Mouse (Mus musculus) stomach, postnatal 0 days (tissue): ENCODE measurements at regions not wholly inside any gene's neighbourhood (a gene's known extent, or its start where the extent isn't known, plus 50 kb on each side); places are given as distances from the start of the nearest gene placed in this dataset.

Experiments
- ATAC-seq: fragments of 200-750 bp; cut with Nextera tagmentation; 2 replicates; pipeline ENCODE4 v1.8.0; 2017; ENCODE audit not compliant: low FRiP score, low TSS enrichment
- DNase-seq: peaks from one replicate; pipeline ENCODE4 v3.0.0-alpha.2; 2016; ENCODE audit warnings: low spot score
- H3K27ac ChIP-seq: fragments of 300-500 bp; sonication (generic); replicated peaks from 2 replicates; pipeline ENCODE4 v1.5.1; 2014; ENCODE audit warnings: mild to moderate bottlenecking, control low read depth
- H3K27me3 ChIP-seq: fragments of 300-500 bp; sonication (generic); 2 replicates; pipeline ENCODE4 v1.6.1; 2014; ENCODE audit warnings: low read length; ENCODE audit not compliant: control insufficient read depth, insufficient read depth
- H3K36me3 ChIP-seq: fragments of 300-500 bp; sonication (generic); 2 replicates; pipeline ENCODE4 v1.6.1; 2014; ENCODE audit warnings: low read length, mixed read lengths; ENCODE audit not compliant: control insufficient read depth, insufficient read depth
- H3K4me1 ChIP-seq: fragments of 300-500 bp; sonication (generic); replicated peaks from 2 replicates; pipeline ENCODE4 v1.6.1; 2014; ENCODE audit warnings: antibody characterized with exemption; ENCODE audit not compliant: control insufficient read depth, insufficient read depth
- H3K4me2 ChIP-seq: fragments of 300-500 bp; sonication (generic); replicated peaks from 2 replicates; pipeline ENCODE4 v1.6.1; 2014; ENCODE audit warnings: low read depth, mild to moderate bottlenecking, control low read depth, moderate library complexity
- H3K4me3 ChIP-seq: fragments of 300-500 bp; sonication (generic); 2 replicates; pipeline ENCODE4 v1.5.1; 2014; ENCODE audit warnings: low read depth, low read length, control low read depth
- H3K9ac ChIP-seq: fragments of 300-500 bp; sonication (generic); 2 replicates; pipeline ENCODE4 v1.6.1; 2014; ENCODE audit warnings: mild to moderate bottlenecking, low read length, control low read depth, mixed read lengths
- H3K9me3 ChIP-seq: fragments of 300-500 bp; sonication (generic); 2 replicates; pipeline ENCODE4 v1.6.1; 2016; ENCODE audit warnings: low read length; ENCODE audit not compliant: control insufficient read depth
- CTCF ChIP-seq: IDR thresholded peaks from 2 replicates; pipeline ENCODE4 v1.5.1; 2016; ENCODE audit warnings: antibody characterized with exemption, low read depth, mild to moderate bottlenecking, moderate library complexity
- EP300 ChIP-seq: optimal IDR thresholded peaks from 2 replicates; pipeline ENCODE3; 2016; ENCODE audit warnings: antibody characterized with exemption
- WGBS: fragments of 180-500 bp; shearing (Covaris S2); extraction: QIAGEN DNeasy Blood & Tissue Kit; methylation state at CpG from one replicate; pipeline ENCODE4 v1.1.7; 2014; 5-methylcytosine and 5-hydroxymethylcytosine counted together

GRCm38 (mm10) chr8:89380436-89380835, 336.5 kb upstream of the Sall1 start:
- ATAC-seq (no peak), DNase-seq (no peak)
- Histone ChIP-seq H3K4me2 (no peak overlapping the region), H3K27ac (no peak overlapping the region), H3K9ac (no peak overlapping the region), H3K9me3 (no peaks in the 10 kb centered on the region), H3K4me3 (no peak overlapping the region), H3K36me3 (no peaks in the 10 kb centered on the region), H3K4me1 (no peaks in the 10 kb centered on the region), H3K27me3 (no peaks in the 10 kb centered on the region)
- 77% methylated on average over 9 of the region's 9 CpGs for WGBS
- TF ChIP-seq EP300, result no peak
- no peak for TF ChIP-seq CTCF

GRCm38 (mm10) chr8:89372761-89373160, 328.8 kb upstream of the Sall1 start:
- TF ChIP-seq CTCF, result no peak
- no peak for TF ChIP-seq EP300
- no peaks in the 10 kb centered on the region for H3K4me1 ChIP-seq
- WGBS, result 88% methylated on average over 3 of the region's 3 CpGs
- H3K4me2 ChIP-seq, result no peak overlapping the region
- no peak overlapping the region for H3K27ac ChIP-seq
- H3K9me3 ChIP-seq, result no peaks in the 10 kb centered on the region
- H3K4me3 ChIP-seq, result no peak overlapping the region
- no peak overlapping the region for H3K9ac ChIP-seq
- no peak for DNase-seq
- H3K27me3 ChIP-seq, result no peaks in the 10 kb centered on the region
- H3K36me3 ChIP-seq, result no peaks in the 10 kb centered on the region
- no peak for ATAC-seq

GRCm38 (mm10) chr8:89371773-89372132, 327.8 kb upstream of the Sall1 start:
- H3K36me3 ChIP-seq, result no peaks in the 10 kb centered on the region
- H3K4me1 ChIP-seq, result no peaks in the 10 kb centered on the region
- no peak for TF ChIP-seq EP300
- TF ChIP-seq CTCF, result no peak
- no peaks in the 10 kb centered on the region for H3K9me3 ChIP-seq
- ATAC-seq (no peak), DNase-seq (no peak)
- no peak overlapping the region for H3K4me3 ChIP-seq
- 37% methylated on average over 4 of the region's 4 CpGs for WGBS
- no peak overlapping the region for H3K9ac ChIP-seq
- H3K27ac ChIP-seq, result no peak overlapping the region
- H3K4me2 ChIP-seq, result no peak overlapping the region
- H3K27me3 ChIP-seq, result no peaks in the 10 kb centered on the region

GRCm38 (mm10) chr8:89370816-89371772, 327.1 kb upstream of the Sall1 start:
- WGBS, result 42% methylated on average over 20 of the region's 20 CpGs
- Histone ChIP-seq H3K27me3 (no peaks in the 10 kb centered on the region), H3K4me3 (no peak overlapping the region), H3K36me3 (no peaks in the 10 kb centered on the region), H3K4me2 (no peak overlapping the region), H3K4me1 (no peaks in the 10 kb centered on the region), H3K27ac (no peak overlapping the region), H3K9me3 (no peaks in the 10 kb centered on the region), H3K9ac (no peak overlapping the region)
- DNase-seq (no peak), ATAC-seq (no peak)
- no peak for TF ChIP-seq EP300
- TF ChIP-seq CTCF, result no peak

- Histone ChIP-seq H3K4me2 (no peak overlapping the region), H3K9ac (no peak overlapping the region), H3K4me1 (no peaks in the 10 kb centered on the region), H3K4me3 (no peak overlapping the region), H3K27ac (no peak overlapping the region), H3K9me3 (no peaks in the 10 kb centered on the region), H3K27me3 (no peaks in the 10 kb centered on the region), H3K36me3 (no peaks in the 10 kb centered on the region)
- DNase-seq, result no peak
- no peak for TF ChIP-seq EP300
- no peak for ATAC-seq
- 81% methylated on average over 3 of the region's 3 CpGs for WGBS
Measured at GRCm38 (mm10) chr8:89365430-89365829, 321.5 kb upstream of the Sall1 start.

- ATAC-seq (no peak), DNase-seq (no peak)
- Histone ChIP-seq H3K4me3 (no peak overlapping the region), H3K27ac (no peak overlapping the region), H3K4me1 (no peaks in the 10 kb centered on the region), H3K4me2 (no peak overlapping the region), H3K27me3 (no peaks in the 10 kb centered on the region), H3K9me3 (no peaks in the 10 kb centered on the region), H3K36me3 (no peaks in the 10 kb centered on the region), H3K9ac (no peak overlapping the region)
- WGBS, result 74% methylated on average over 4 of the region's 4 CpGs
- no peak for TF ChIP-seq EP300
- no peak for TF ChIP-seq CTCF
Measured at GRCm38 (mm10) chr8:89358411-89358810, 314.4 kb upstream of the Sall1 start.
